Mouse (Mus musculus): Measurements from ENCODE around the gene Gab1. TPM values are rescaled to one million over a fixed set of nuclear protein-coding genes. Genes with fewer than 3 reads are reported as not detected.
A peak's percentile ranks its signal among the peaks of the same experiment; 100 is the strongest.

The Gab1 gene
- polyA plus RNA-seq, 1 experiment from 2014 or later, result 9.3 TPM

DNA sequence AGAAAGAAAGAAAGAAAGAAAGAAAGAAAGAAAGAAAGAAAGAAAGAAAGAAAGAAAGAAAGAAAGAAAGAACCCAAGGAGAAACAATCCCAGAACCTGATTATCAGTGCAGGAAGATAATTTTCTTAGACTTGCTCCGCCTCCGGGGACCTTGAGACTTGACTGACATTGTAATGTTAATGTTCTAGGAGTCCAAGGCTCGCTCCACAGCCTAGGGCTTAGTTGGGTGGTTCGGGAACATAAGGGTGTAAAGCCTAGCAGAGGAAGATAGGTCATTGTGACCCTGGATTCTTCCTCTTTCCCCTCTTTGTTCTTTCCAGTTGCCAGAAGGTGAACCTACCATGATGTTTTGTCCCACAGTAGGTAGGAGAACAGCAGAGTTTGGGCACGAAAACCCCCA, 31.1 kb upstream of the Gab1 start:
- H3K4me3 ChIP-seq (ENCODE audit: low read length), result no peak overlapping the region
- 80% methylated on average over 5 of the region's 5 CpGs for WGBS
- ATAC-seq, result no peak
- H3K9me3 ChIP-seq (ENCODE audit: control insufficient read depth, low read length), result no peaks in the 10 kb centered on the region; the same call in 1 of the 2 replicates
- no peaks in the 10 kb centered on the region for H3K4me1 ChIP-seq (ENCODE audit: control insufficient read depth, insufficient read depth, low read depth, low read length)
- no peaks in the 10 kb centered on the region for H3K27me3 ChIP-seq (replicated peaks; ENCODE audit: control insufficient read depth, insufficient read depth, low read length)
- no peaks in the 10 kb centered on the region for H3K36me3 ChIP-seq (ENCODE audit: control insufficient read depth, insufficient read depth, low read length)
- no peak overlapping the region for H3K9ac ChIP-seq (ENCODE audit: low read depth, low read length)
- H3K27ac ChIP-seq (ENCODE audit: low read depth, low read length), result no peak overlapping the region
- no peak overlapping the region for H3K4me2 ChIP-seq (ENCODE audit: low read length)

GRCm38 (mm10) chr8:80908262-80908907, 28.1 kb upstream of the Gab1 start:
- no peak overlapping the region for H3K4me2 ChIP-seq (ENCODE audit: low read length)
- no peak overlapping the region for H3K9ac ChIP-seq (ENCODE audit: low read depth, low read length)
- H3K36me3 ChIP-seq (ENCODE audit: control insufficient read depth, insufficient read depth, low read length), result no peaks in the 10 kb centered on the region
- H3K9me3 ChIP-seq (ENCODE audit: control insufficient read depth, low read length), result no peaks in the 10 kb centered on the region; the same call in 1 of the 2 replicates
- WGBS, result 68% methylated on average over 6 of the region's 6 CpGs
- H3K4me3 ChIP-seq (ENCODE audit: low read length), result no peak overlapping the region
- no peaks in the 10 kb centered on the region for H3K4me1 ChIP-seq (ENCODE audit: control insufficient read depth, insufficient read depth, low read depth, low read length)
- no peak overlapping the region for H3K27ac ChIP-seq (ENCODE audit: low read depth, low read length)
- ATAC-seq, result no peak
- no peaks in the 10 kb centered on the region for H3K27me3 ChIP-seq (replicated peaks; ENCODE audit: control insufficient read depth, insufficient read depth, low read length)

DNA sequence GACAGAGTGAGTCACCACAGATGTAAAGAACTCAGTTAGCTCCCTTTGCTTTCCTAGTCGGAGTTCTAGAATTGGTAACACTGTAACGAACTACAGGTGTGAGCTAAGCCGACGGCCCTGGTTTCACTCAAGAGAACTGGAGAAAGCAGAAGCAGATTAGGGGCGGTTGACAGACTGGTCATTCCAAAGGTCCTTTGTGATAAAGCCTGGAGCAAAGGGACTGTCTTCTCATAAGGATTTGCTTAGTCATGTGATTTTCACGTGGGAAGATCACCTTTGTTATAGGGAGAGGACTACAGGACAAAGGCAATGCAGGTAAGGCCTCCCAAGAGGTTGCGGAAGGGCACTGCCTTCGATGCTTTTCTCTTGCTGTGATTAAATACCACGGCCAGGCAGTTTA, 22.0 kb upstream of the Gab1 start:
- no peaks in the 10 kb centered on the region; the same call in 1 of the 2 replicates for H3K9me3 ChIP-seq (ENCODE audit: control insufficient read depth, low read length)
- no peak overlapping the region for H3K9ac ChIP-seq (ENCODE audit: low read depth, low read length)
- H3K4me3 ChIP-seq (ENCODE audit: low read length), result no peak overlapping the region
- H3K27ac ChIP-seq (ENCODE audit: low read depth, low read length), result no peak overlapping the region
- H3K27me3 ChIP-seq (replicated peaks; ENCODE audit: control insufficient read depth, insufficient read depth, low read length), result no peaks in the 10 kb centered on the region
- no peaks in the 10 kb centered on the region for H3K4me1 ChIP-seq (ENCODE audit: control insufficient read depth, insufficient read depth, low read depth, low read length)
- H3K36me3 ChIP-seq (ENCODE audit: control insufficient read depth, insufficient read depth, low read length), result no peaks in the 10 kb centered on the region
- WGBS, result 86% methylated on average over 9 of the region's 9 CpGs
- no peak overlapping the region for H3K4me2 ChIP-seq (ENCODE audit: low read length)
- no peak for ATAC-seq

GRCm38 (mm10) chr8:80899364-80899763, 19.0 kb upstream of the Gab1 start:
- Histone ChIP-seq H3K9me3 (ENCODE audit: control insufficient read depth, low read length) (no peaks in the 10 kb centered on the region), H3K4me3 (ENCODE audit: low read length) (no peak overlapping the region), H3K36me3 (ENCODE audit: control insufficient read depth, insufficient read depth, low read length) (no peaks in the 10 kb centered on the region), H3K27me3 (replicated peaks; ENCODE audit: control insufficient read depth, insufficient read depth, low read length) (no peaks in the 10 kb centered on the region), H3K27ac (ENCODE audit: low read depth, low read length) (no peak overlapping the region), H3K4me2 (ENCODE audit: low read length) (no peak overlapping the region), H3K4me1 (ENCODE audit: control insufficient read depth, insufficient read depth, low read depth, low read length) (no peaks in the 10 kb centered on the region), H3K9ac (ENCODE audit: low read depth, low read length) (no peak overlapping the region)
- no peak for ATAC-seq

DNA sequence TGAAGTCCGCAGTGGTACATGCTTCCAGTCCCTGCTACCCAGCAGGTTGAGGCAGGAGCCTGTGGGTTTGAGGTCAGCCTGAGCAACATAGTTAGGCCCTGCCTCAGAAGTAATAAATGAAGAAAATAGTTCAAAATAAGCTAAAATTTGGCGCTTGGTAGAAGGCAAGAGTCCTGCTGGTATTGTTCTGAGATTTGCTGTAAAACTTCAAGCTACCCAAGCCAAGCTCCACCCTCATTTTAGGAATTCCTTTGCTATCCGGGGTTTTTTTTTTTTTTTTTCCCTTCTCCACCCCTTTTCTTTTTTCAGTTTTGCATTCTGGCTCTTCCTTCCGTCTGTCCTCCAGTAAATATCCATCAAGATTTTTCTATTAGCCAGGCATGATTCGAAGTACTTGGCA, 15.7 kb upstream of the Gab1 start:
- 82% methylated on average over 5 of the region's 5 CpGs for WGBS
- no peak for ATAC-seq
- Histone ChIP-seq H3K36me3 (ENCODE audit: control insufficient read depth, insufficient read depth, low read length) (no peaks in the 10 kb centered on the region), H3K27ac (ENCODE audit: low read depth, low read length) (no peak overlapping the region), H3K27me3 (replicated peaks; ENCODE audit: control insufficient read depth, insufficient read depth, low read length) (no peaks in the 10 kb centered on the region), H3K9me3 (ENCODE audit: control insufficient read depth, low read length) (no peaks in the 10 kb centered on the region), H3K9ac (ENCODE audit: low read depth, low read length) (no peak overlapping the region), H3K4me1 (ENCODE audit: control insufficient read depth, insufficient read depth, low read depth, low read length) (no peaks in the 10 kb centered on the region), H3K4me3 (ENCODE audit: low read length) (no peak overlapping the region), H3K4me2 (ENCODE audit: low read length) (no peak overlapping the region)

GRCm38 (mm10) chr8:80895397-80895796, 15.1 kb upstream of the Gab1 start:
- WGBS, result 30% methylated on average over 6 of the region's 6 CpGs
- Histone ChIP-seq H3K4me3 (ENCODE audit: low read length) (no peak overlapping the region), H3K9ac (ENCODE audit: low read depth, low read length) (no peak overlapping the region), H3K27me3 (replicated peaks; ENCODE audit: control insufficient read depth, insufficient read depth, low read length) (no peaks in the 10 kb centered on the region), H3K9me3 (ENCODE audit: control insufficient read depth, low read length) (no peaks in the 10 kb centered on the region), H3K4me1 (ENCODE audit: control insufficient read depth, insufficient read depth, low read depth, low read length) (no peaks in the 10 kb centered on the region), H3K27ac (ENCODE audit: low read depth, low read length) (no peak overlapping the region), H3K36me3 (ENCODE audit: control insufficient read depth, insufficient read depth, low read length) (no peaks in the 10 kb centered on the region), H3K4me2 (ENCODE audit: low read length) (0 out of 2 replicates have a peak overlapping the region, but pooled peaks have one; percentile 1)
- ATAC-seq, result no peak

- 89% methylated on average over 3 of the region's 3 CpGs for WGBS
- no peak for ATAC-seq
- H3K9ac ChIP-seq (ENCODE audit: low read depth, low read length), result no peak overlapping the region
- no peaks in the 10 kb centered on the region for H3K27me3 ChIP-seq (replicated peaks; ENCODE audit: control insufficient read depth, insufficient read depth, low read length)
- no peaks in the 10 kb centered on the region for H3K4me1 ChIP-seq (ENCODE audit: control insufficient read depth, insufficient read depth, low read depth, low read length)
- H3K27ac ChIP-seq (ENCODE audit: low read depth, low read length), result no peak overlapping the region
- no peaks in the 10 kb centered on the region for H3K36me3 ChIP-seq (ENCODE audit: control insufficient read depth, insufficient read depth, low read length)
- no peaks in the 10 kb centered on the region for H3K9me3 ChIP-seq (ENCODE audit: control insufficient read depth, low read length)
- no peak overlapping the region for H3K4me2 ChIP-seq (ENCODE audit: low read length)
- H3K4me3 ChIP-seq (ENCODE audit: low read length), result no peak overlapping the region
Observed at GRCm38 (mm10) chr8:80894528-80894927, 14.2 kb upstream of the Gab1 start.

DNA sequence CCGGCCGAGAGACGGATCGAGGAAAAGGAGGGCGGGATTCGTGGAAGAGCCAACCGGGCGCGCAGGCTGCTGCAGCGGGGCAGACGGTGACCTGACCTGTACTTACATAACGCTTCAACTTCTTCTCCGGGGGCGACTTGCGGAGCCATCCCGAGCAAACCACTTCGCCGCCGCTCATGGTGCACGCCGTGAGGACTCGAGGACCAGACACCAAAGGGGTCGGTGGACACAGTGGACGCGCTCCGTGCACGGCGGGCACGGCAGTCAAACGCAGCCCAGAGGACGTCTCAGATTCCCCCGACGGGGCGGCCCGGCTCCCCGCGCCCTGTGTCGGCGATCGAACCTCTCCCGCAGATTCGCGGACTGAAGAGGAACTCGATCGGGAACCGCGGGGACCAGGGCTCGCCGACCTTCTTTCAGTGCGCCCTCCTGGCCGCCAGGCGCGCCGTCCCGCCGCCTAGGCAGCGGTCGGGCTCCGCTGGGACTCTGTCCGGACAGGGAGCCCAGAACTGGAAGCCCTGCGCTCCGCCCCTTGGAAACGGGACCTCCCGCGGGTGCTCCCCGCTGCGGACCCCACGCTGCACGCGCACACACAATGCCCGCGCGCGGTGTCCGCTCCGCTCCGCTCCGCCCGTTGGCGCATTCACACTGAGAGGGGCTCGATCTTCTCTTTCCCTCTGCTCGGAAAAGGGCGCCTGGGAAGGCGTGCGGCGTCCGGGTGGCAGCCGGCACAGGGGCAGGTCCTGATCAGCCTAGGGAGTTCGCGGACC, 708 bp downstream of the Gab1 start:
- peak overlapping the region; percentile 81 for H3K4me2 ChIP-seq (ENCODE audit: low read length)
- H3K27ac ChIP-seq (ENCODE audit: low read depth, low read length), result peak overlapping the region; percentile 94
- H3K27me3 ChIP-seq (replicated peaks; ENCODE audit: control insufficient read depth, insufficient read depth, low read length), result no peaks in the 10 kb centered on the region; the same call in 1 of the 2 replicates
- H3K4me3 ChIP-seq (ENCODE audit: low read length), result peak overlapping the region; percentile 79
- H3K9ac ChIP-seq (ENCODE audit: low read depth, low read length), result peak overlapping the region; percentile 83
- H3K9me3 ChIP-seq (ENCODE audit: control insufficient read depth, low read length), result no peaks in the 10 kb centered on the region
- under 1% methylated on average over 82 of the region's 90 CpGs for WGBS
- ATAC-seq, result peak; percentile 9
- H3K4me1 ChIP-seq (ENCODE audit: control insufficient read depth, insufficient read depth, low read depth, low read length), result peaks cover 17% of the 10 kb centered on the region
- H3K36me3 ChIP-seq (ENCODE audit: control insufficient read depth, insufficient read depth, low read length), result no peaks in the 10 kb centered on the region

GRCm38 (mm10) chr8:80878801-80879425, 1.4 kb downstream of the Gab1 start:
- H3K36me3 ChIP-seq (ENCODE audit: control insufficient read depth, insufficient read depth, low read length), result no peaks in the 10 kb centered on the region
- H3K4me3 ChIP-seq (ENCODE audit: low read length), result peak overlapping the region; percentile 79
- peak overlapping the region; percentile 81 for H3K4me2 ChIP-seq (ENCODE audit: low read length)
- no peaks in the 10 kb centered on the region; the same call in 1 of the 2 replicates for H3K27me3 ChIP-seq (replicated peaks; ENCODE audit: control insufficient read depth, insufficient read depth, low read length)
- peak overlapping the region; percentile 83 for H3K9ac ChIP-seq (ENCODE audit: low read depth, low read length)
- no peaks in the 10 kb centered on the region for H3K9me3 ChIP-seq (ENCODE audit: control insufficient read depth, low read length)
- under 1% methylated on average over 26 of the region's 26 CpGs for WGBS
- ATAC-seq, result no peak
- peaks cover 20% of the 10 kb centered on the region for H3K4me1 ChIP-seq (ENCODE audit: control insufficient read depth, insufficient read depth, low read depth, low read length)
- H3K27ac ChIP-seq (ENCODE audit: low read depth, low read length), result peak overlapping the region; percentile 94

Measured in hindbrain, embryonic 16.5 days (tissue).